Mouse (Mus musculus) T-helper 17 cell (primary cell): ENCODE measurements around the gene Gm773.

Experiments used
- in situ Hi-C, 2 experiments: fragments of 300-600 bp; cut with MboI, MseI; formaldehyde crosslinking; loops; 1 replicate in 1 of 2; 2 replicates in 1 of 2; pipeline ENCODE4 v1.15.1; 2025; ENCODE audit warnings: high pct_unique_total_duplicates in 2 of 2

Gene Gm773

GRCm38 (mm10) chrX:56212771-56213170 lies at the start of gene Gm773:
Gene Gm773, minus strand, starts transcription at chrX:56212881.
- in situ Hi-C loops: no loop called here

- in situ Hi-C loops: loop anchor here in 1 of 2 experiments (10.0 kb wide), 1 partner anchor 48 kb away; no protein-coding TSS in a partner anchor
These were observed 26.2 kb downstream of the Gm773 start for GRCm38 (mm10) chrX:56186449-56186848.

GRCm38 (mm10) chrX:56151396-56151795 lies 61.3 kb downstream of the Gm773 start:
- in situ Hi-C loops: no loop called here
